8 mouse cellular contexts compared by ENCODE assay signal in the genomic region with DNA sequence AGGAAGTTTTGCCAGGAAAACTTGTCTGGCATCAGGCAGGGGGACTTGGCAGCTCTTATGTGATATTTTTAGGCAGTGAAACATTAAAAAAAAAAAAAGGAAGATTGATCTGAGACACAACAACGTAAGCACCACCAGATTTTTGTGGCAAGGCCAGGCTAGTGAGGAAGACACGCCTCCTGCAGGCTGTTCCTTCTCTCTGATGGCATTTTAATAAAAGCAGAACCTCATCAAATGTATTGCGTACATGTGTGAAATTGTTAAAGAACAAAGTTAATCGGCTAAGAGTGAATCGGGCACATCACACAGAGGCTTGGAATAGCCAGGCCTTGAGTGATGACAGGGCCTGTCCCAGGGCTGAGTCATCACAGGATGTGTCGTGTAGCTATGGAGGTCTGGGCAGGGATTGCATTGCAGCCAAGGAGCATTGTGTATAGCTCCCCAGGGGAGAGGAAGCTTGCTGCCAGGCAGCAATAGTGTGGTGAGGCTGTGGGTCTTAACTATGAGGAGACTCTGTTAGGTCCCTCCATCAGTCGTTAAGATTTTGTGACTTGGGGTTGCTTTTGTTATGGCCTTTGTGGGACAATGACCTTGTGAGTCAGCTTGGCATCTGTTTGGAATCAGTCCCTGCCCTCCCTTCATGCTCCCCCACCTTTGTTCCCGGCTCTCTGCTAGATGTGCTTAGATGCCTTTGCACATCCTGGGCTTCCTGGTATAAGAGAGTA. TPM values are rescaled to one million over a fixed set of nuclear protein-coding genes. Genes with fewer than 3 reads are reported as not detected.
A peak's percentile ranks its signal among the peaks of the same experiment; 100 is the strongest.
DNase-seq lines count a peak whose midpoint lies in the region; ATAC-seq and TF ChIP-seq lines count a peak whose summit lies in the region.
"Had no signal": no experiment of that assay in that cellular context is flagged by ENCODE, and none has a peak within 500 bp of the region (broad histone marks: within the 10 kb centered on the region; RNA-seq: fewer than 3 reads in every experiment).

No protein-coding gene starts in this region.

- peak overlapping the region; percentile 31; the same call in 1 of the 2 replicates for H3K27ac ChIP-seq in kidney, postnatal 0 days

- no peaks in the 10 kb centered on the region for H3K4me1 ChIP-seq in kidney, postnatal 0 days (replicated peaks; ENCODE audit: insufficient read depth, low read length)

- H3K4me2 ChIP-seq in kidney, postnatal 0 days (ENCODE audit: low read length), result no peak overlapping the region

- H3K79me3 ChIP-seq in C2C12 (ENCODE audit: low read depth), result no peaks in the 10 kb centered on the region

- peak; percentile 33; the same call in 1 of the 2 replicates for ATAC-seq in kidney, postnatal 0 days (replicated peaks; ENCODE audit: low FRiP score, low read depth)
- no peak for ATAC-seq in CD4-positive, CD25-positive, alpha-beta regulatory T cell, adult 4 months

- no peaks in the 10 kb centered on the region for H3K27me3 ChIP-seq in C2C12 (ENCODE audit: control insufficient read depth, insufficient read depth, insufficient read length)
- H3K27me3 ChIP-seq in kidney, postnatal 0 days (ENCODE audit: insufficient read depth, low read length), result no peaks in the 10 kb centered on the region

- no peaks in the 10 kb centered on the region for H3K9me3 ChIP-seq in kidney, postnatal 0 days (replicated peaks; ENCODE audit: low read length)

- WGBS in kidney, postnatal 0 days, result 49% methylated on average over 8 of the region's 8 CpGs

- no peak overlapping the region for H3K9ac ChIP-seq in kidney, postnatal 0 days (ENCODE audit: low read depth, low read length)

- peaks cover 38% of the 10 kb centered on the region for H3K36me3 ChIP-seq in C2C12 (ENCODE audit: control insufficient read depth, insufficient read depth)
- peaks cover 8% of the 10 kb centered on the region; the same call in 1 of the 2 replicates for H3K36me3 ChIP-seq in kidney, postnatal 0 days (ENCODE audit: insufficient read depth, low read length)

- H3K4me3 ChIP-seq in C2C12 (ENCODE audit: insufficient read depth, poor library complexity, severe bottlenecking), result no peak overlapping the region
- H3K4me3 ChIP-seq in kidney, postnatal 0 days (replicated peaks; ENCODE audit: low read depth, low read length), result no peak overlapping the region
- H3K4me3 ChIP-seq: erythroblast, embryonic 14.5 days had no signal

- peak overlapping the region; percentile 49 for H3ac ChIP-seq in C2C12 (ENCODE audit: control insufficient read depth, insufficient read length, low read depth)

- TF ChIP-seq CTCF in C2C12 (IDR thresholded peaks at IDR 0.05; ENCODE audit: control insufficient read depth, insufficient read depth, insufficient read length), result no peak
- TF ChIP-seq CTCF in kidney, postnatal 0 days (IDR thresholded peaks at IDR 0.05; ENCODE audit: low read depth), result peak; percentile 31; the same call in 1 of the 2 replicates

- H3K79me2 ChIP-seq in C2C12 (ENCODE audit: control insufficient read depth, insufficient read depth), result no peaks in the 10 kb centered on the region

- DNase-seq in NIH3T3 (ENCODE audit: low read depth), result peak; percentile 81
- peak; percentile 33 to 42 for DNase-seq in cerebellum, postnatal 10 days
- DNase-seq in heart, adult 9 months (ENCODE audit: low spot score in 2 of 2), result peak; percentile 77 to 78
- peak; percentile 32 for DNase-seq in kidney, postnatal 0 days (ENCODE audit: low spot score)
- DNase-seq in lung, postnatal 36 days, result peak; percentile 71

TF ChIP-seq in C2C12, 6 proteins besides CTCF, POLR2A, EP300 and RAD21:
- TF ChIP-seq FOSL1 (IDR thresholded peaks at IDR 0.05; ENCODE audit: insufficient read depth, low read length, poor library complexity, severe bottlenecking) (peak; percentile 96), USF1 (IDR thresholded peaks at IDR 0.05; ENCODE audit: low read depth) (no peak), MYOD1 (IDR thresholded peaks at IDR 0.05; ENCODE audit: control insufficient read depth, insufficient read length, low read depth) (peak; percentile 77), MYOG (IDR thresholded peaks at IDR 0.05; ENCODE audit: control insufficient read depth, extremely low read depth, insufficient read length) (no peak), MAX (IDR thresholded peaks at IDR 0.05) (peak; percentile 77), CEBPB (IDR thresholded peaks at IDR 0.05; ENCODE audit: low read depth) (peak; percentile 65)

RNA-seq across cellular contexts. Expression of gene Lrrk2, which starts 30.2 kb away (rescaled TPM):
- 8.3 TPM for polyA plus RNA-seq in C2C12 (2012; fragmentation: generic; extraction: Trizol)
- polyA plus RNA-seq in kidney, postnatal 0 days (2015; fragmentation: Nextera tagmentation; extraction: Ambion mirVana), result 11.3 and 11.4 TPM in 2 replicates
- under 1 TPM in 1 of 2 experiments, not detected in 1; 0.37 TPM for polyA plus RNA-seq in CD4-positive, CD25-positive, alpha-beta regulatory T cell, adult 4 months (2017; shearing (Covaris generic))
- polyA plus RNA-seq: erythroblast, embryonic 14.5 days had no signal
